Mouse (Mus musculus) hematopoietic stem cell, adult 5-6 weeks (primary cell): ENCODE data around the gene Poc1b. TPM values are rescaled to one million over a fixed set of nuclear protein-coding genes. Genes with fewer than 3 reads are reported as not detected.

ENCODE experiments used
- ATAC-seq, 2 experiments: fragments of 125-278 bp in 1 of 2; replicated peaks in 1 of 2; 2 replicates each; pipeline ENCODE4 v1.8.0; 2016 to 2017; ENCODE audit warnings: inconsistent platforms in 2 of 2, mild to moderate bottlenecking in 2 of 2, moderate number of reproducible peaks in 2 of 2, low read depth in 1 of 2, moderate TSS enrichment in 1 of 2; ENCODE audit not compliant: low FRiP score in 2 of 2, poor library complexity in 2 of 2, severe bottlenecking in 2 of 2, insufficient read depth in 1 of 2, low TSS enrichment in 1 of 2
- total RNA-seq: library from RNA; stranded (forward); fragments of 172-1452, 232-1000 nt; gene quantifications from 2 replicates; pipeline ENCODE4 v1.2.3, GENCODE M21; 2017

Gene Poc1b
- 10.9 and 22.7 TPM in 2 replicates for total RNA-seq

DNA sequence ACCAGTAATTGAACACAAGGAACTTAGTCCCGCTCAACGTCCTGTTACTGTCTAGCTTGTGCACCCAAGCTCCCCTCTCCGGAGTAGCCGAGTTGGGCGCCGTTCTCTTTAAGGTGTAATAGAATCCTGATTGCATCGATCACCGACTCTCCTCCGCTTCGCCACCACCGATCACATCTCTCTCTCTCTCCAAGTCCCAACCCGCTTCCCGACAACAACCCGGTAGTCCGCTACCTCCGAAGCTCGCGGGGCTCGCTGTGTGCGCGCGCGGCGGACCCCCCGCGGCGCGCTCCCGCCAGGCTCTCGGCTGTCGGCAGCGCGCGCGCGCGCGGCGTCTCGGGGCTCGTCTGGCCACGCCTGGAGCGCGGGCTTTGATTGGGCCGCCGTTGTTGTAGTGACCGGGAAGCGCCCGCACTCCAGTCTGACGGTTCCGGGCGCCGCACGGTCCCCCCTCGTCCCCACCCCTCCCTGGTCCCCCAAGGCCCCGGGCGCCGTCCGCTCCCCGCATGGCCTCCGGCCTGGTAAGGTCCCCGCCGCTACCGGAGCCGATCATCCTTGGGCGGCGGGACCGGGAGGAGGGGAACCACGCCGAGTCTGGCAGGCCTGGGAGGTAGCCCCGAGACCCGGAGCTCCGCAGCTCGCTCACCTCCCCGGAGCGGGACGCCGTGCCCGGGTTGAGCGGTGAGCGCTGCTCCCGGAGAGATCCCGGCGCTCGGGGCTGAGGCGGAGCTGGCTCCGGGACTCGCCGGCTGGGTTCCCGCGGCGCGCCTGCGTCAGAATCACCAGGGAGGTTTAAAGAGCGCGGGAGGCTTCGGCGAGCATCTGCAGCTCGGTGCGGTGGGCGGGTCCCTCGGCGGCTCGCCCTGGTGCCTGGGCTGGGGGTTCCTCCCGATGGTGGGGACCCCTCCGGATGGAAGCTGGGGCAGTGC lies at the start of gene Poc1b:
Gene Poc1b (plus strand): TSS at position 334 of the 929 bp plus-strand sequence.
- peak; percentile 58 to 68 for ATAC-seq

GRCm38 (mm10) chr10:99060588-99060987 lies 46.2 kb upstream of the Poc1b start:
- ATAC-seq, result no peak

DNA sequence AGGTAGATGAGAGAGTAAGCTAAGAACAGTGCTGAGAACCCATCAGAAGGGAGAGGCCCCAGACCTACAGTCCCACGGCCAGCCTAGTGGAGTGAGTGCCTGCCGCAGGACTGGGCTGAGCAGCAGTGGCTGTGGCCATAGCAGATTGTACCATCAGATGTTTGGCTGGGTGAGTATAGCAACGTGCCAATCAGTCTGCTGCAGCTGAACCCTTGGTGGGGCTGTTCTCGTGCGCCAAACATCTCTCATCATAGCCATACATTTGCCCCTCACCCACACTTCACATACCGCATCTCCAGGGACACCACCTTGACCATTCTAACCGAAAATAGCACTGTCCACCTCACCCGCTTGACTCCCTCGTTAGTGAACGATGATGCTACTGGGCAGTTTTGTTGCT lies 45.4 kb upstream of the Poc1b start:
- no peak for ATAC-seq

- no peak for ATAC-seq
These were observed 44.3 kb upstream of the Poc1b start for GRCm38 (mm10) chr10:99062546-99062945.

GRCm38 (mm10) chr10:99076113-99076895 lies 30.5 kb upstream of the Poc1b start:
- no peak for ATAC-seq

DNA sequence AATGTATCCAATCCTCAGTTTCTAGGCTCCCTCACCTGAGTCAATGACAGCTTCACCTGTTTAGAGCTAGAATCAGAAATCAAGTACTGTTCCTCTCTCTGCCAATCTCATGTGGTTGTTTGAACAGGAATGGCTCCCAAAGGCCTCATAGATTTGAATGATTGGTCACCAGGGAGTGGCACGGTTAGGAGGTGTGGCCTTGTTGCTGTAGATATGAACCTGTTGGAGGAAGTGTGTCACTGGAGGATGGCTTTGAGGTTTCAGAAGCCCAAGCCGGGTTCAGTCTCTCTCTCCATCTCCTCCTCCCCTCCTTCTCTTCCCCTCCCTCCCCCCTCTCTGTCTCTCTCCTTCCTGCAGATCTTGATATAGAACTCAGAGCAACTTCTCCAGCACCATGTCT lies 28.2 kb upstream of the Poc1b start:
- no peak for ATAC-seq

GRCm38 (mm10) chr10:99081569-99081990 lies 25.3 kb upstream of the Poc1b start:
- 0 out of 4 replicates have a peak, but pooled peaks of 1 of the 2 experiments have one; percentile 12 for ATAC-seq

DNA sequence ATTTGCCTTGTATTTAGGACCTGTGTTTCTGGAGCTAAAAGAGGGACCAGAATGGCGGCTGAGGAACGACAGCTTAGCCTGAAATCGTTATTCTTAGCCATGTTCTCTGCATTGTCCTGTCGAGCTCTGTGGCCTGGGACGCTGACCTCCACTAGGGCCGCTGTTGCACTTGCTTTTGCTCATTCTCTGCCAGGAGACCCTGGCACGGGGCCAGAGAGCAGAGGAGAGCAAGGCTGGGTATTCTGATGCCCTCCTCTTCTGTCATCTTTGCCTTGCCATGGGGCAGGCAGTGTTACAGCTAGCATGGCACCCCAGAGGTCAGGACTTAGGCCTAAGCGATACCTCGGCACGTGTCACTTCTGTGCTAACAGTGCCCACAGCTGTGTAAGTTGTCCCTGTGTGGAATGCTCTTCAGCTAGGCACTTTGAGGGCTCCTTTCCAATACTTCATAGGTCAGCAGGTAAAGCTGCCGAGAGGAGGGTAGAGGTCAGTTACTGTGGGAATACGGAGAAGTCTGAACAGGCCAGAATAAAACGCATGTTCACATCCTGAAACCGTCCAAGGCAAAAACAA lies 23.3 kb upstream of the Poc1b start:
- no peak for ATAC-seq

DNA sequence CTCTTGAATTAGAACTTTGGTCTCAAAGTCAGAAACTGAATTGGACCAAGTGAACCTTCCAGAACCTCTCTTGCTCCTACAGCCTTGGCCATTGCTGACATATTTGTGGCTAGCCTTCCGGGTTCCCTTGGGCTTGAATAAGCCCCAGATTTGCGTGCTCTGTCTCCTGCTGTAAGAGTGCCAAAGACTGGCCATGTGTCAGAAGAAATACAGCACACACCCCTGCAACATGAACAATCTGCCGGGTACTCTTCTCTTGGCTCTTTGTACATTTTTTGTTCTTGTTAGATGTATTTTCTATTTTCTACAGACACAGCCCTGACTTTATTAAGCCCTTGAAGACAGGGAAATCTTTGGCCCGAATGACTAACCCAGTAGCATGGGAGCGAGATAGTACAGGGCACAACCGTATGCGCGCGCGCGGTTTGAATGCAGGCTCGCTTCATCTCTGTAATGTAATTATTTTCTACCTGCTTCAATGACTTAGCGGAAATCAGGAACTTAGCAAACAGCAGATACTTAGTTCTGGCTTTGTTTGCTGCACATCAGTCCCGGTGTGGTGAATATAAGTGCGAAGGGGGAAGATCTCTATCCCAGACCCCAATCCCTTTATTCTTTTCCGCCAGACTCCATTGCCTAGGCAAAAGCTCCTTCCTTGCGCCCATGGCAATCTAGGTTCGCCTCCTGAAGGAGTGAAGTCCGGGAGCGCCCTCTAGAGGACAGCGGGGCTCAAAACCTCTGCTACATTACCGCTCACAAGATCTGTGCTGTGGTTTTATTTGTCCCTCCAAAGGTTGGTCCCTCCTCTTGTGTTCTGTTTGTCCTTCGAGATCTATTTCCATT lies 22.2 kb upstream of the Poc1b start:
- peak; percentile 74 to 79; a peak in 3 of 4 replicates for ATAC-seq

DNA sequence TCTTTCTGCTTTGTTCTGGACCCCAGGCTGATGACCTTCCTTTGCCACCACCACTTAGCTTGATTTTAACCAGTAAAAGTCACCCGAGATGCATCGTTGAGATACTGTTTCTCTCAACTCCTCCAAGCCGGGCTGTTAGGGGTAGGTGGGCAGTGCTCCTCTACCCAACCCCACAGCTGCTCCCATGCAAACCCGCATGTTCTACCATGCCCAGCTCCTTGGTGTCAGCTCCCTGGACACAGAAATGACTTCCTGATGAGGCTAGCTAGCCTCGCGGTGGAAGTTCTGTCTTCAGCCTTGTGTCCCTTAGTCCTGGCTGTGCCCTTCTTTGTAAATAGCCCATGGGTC lies 21.6 kb upstream of the Poc1b start:
- ATAC-seq, result no peak

DNA sequence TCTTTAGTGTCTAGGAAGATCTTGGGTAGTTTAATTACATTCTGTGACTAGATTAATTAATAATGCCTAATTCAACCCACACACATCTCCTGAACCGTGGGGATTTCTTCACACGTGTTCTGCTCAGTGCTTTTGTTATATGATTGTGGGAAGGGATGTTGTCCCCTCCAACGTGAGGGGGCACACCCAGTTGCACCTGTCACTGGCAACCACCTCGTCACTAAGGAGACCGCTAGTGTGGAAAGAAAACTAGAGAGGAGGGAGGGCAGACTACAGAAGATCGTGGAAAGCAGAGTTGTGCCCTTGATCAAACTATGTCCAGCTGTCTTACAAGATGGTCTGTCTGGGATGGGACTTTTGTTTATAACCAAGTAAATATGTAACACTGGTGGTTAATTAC lies 20.8 kb upstream of the Poc1b start:
- ATAC-seq, result no peak

GRCm38 (mm10) chr10:99089906-99090305 lies 16.9 kb upstream of the Poc1b start:
- peak in 1 of 2 experiments; percentile 39; a peak in 1 of 4 replicates for ATAC-seq

- no peak for ATAC-seq
These were observed 13.5 kb upstream of the Poc1b start for GRCm38 (mm10) chr10:99093364-99093763.

GRCm38 (mm10) chr10:99095114-99095513 lies 11.7 kb upstream of the Poc1b start:
- ATAC-seq, result no peak

GRCm38 (mm10) chr10:99097374-99097773 lies 9.5 kb upstream of the Poc1b start:
- peak; percentile 85 to 94 for ATAC-seq

GRCm38 (mm10) chr10:99105522-99105921 lies 1.3 kb upstream of the Poc1b start:
- ATAC-seq, result no peak

DNA sequence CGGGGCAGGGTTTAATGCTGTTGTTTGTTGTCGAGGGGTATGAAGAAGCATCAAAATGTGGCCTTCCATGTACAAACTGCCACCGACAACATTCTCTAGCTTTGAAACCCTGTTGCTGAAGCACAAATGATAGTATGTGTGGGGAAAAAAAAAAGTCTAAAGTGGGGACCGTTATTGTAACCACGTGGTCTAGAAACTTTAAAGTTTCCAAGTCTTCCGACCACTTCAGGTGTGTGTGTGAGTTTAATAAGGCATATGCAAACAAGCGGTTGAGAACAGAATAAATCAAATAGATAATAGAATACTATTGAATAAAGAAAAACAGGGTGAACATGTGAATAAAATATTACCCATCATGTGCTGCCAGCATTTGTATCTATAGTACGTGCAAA lies 529 bp upstream of the Poc1b start:
- ATAC-seq, result no peak
